Comparison of ENCODE assay signal across 8 mouse cellular contexts in genomic region chr6:85154861-85155528, GRCm38 (mm10). TPM values are rescaled to one million over a fixed set of nuclear protein-coding genes. Genes with fewer than 3 reads are reported as not detected.
DNase-seq lines count a peak whose midpoint lies in the region; ATAC-seq and TF ChIP-seq lines count a peak whose summit lies in the region.

No protein-coding gene starts in this region.

- TF ChIP-seq POLR2A in cerebellum, adult 2 months (IDR thresholded peaks at IDR 0.05; ENCODE audit: borderline replicate concordance, insufficient read depth, low read length): no peak
- peak; percentile 37; the same call in 1 of the 2 replicates for TF ChIP-seq POLR2A in limb, embryonic 14.5 days (IDR thresholded peaks at IDR 0.05; ENCODE audit: borderline replicate concordance, extremely low read depth, insufficient read depth, insufficient read length)

- H3K4me1 ChIP-seq in cerebellum, adult 2 months (ENCODE audit: control insufficient read depth, insufficient read depth, low read length): peaks cover 8% of the 10 kb centered on the region
- H3K4me1 ChIP-seq in forebrain, embryonic 16.5 days (replicated peaks; ENCODE audit: control insufficient read depth, insufficient read depth, low read length): peaks cover 9% of the 10 kb centered on the region
- H3K4me1 ChIP-seq in hindbrain, embryonic 14.5 days (replicated peaks; ENCODE audit: control insufficient read depth, insufficient read depth, low read length): no peaks in the 10 kb centered on the region
- H3K4me1 ChIP-seq in limb, embryonic 14.5 days (ENCODE audit: control insufficient read depth, insufficient read depth, low read length): peaks cover 2% of the 10 kb centered on the region; the same call in 1 of the 2 replicates
- H3K4me1 ChIP-seq in midbrain, embryonic 15.5 days: peaks cover 10% of the 10 kb centered on the region

- H3K4me2 ChIP-seq in forebrain, embryonic 16.5 days (ENCODE audit: low read length): peak overlapping the region; percentile 71
- H3K4me2 ChIP-seq in hindbrain, embryonic 14.5 days (replicated peaks): peak overlapping the region; percentile 81
- H3K4me2 ChIP-seq in limb, embryonic 14.5 days (replicated peaks; ENCODE audit: low read depth, low read length, severe bottlenecking): peak overlapping the region; percentile 76
- peak overlapping the region; percentile 73 for H3K4me2 ChIP-seq in midbrain, embryonic 15.5 days

- ATAC-seq in forebrain, embryonic 16.5 days: peak; percentile 54
- ATAC-seq in hindbrain, embryonic 14.5 days (ENCODE audit: low FRiP score): peak; percentile 28; the same call in 1 of the 2 replicates
- ATAC-seq in limb, embryonic 14.5 days (ENCODE audit: low FRiP score, low read depth): peak; percentile 70
- ATAC-seq in midbrain, embryonic 15.5 days (replicated peaks): peak; percentile 59

- 4% methylated on average over 34 of the region's 34 CpGs for WGBS in cerebellum, adult 2 months
- 2% methylated on average over 34 of the region's 34 CpGs for WGBS in forebrain, embryonic 16.5 days
- WGBS in hindbrain, embryonic 14.5 days: under 1% methylated on average over 34 of the region's 34 CpGs
- WGBS in limb, embryonic 14.5 days: 2% methylated on average over 34 of the region's 34 CpGs
- WGBS in midbrain, embryonic 15.5 days: under 1% methylated on average over 34 of the region's 34 CpGs

- H3K9me3 ChIP-seq in forebrain, embryonic 16.5 days (ENCODE audit: control insufficient read depth, low read length): no peaks in the 10 kb centered on the region
- no peaks in the 10 kb centered on the region for H3K9me3 ChIP-seq in hindbrain, embryonic 14.5 days (ENCODE audit: control insufficient read depth, low read length)
- no peaks in the 10 kb centered on the region for H3K9me3 ChIP-seq in limb, embryonic 14.5 days (ENCODE audit: control insufficient read depth, low read length)
- H3K9me3 ChIP-seq in midbrain, embryonic 15.5 days: no peaks in the 10 kb centered on the region

- H3K27me3 ChIP-seq in cerebellum, adult 2 months (ENCODE audit: control insufficient read depth, insufficient read depth, low read length): no peaks in the 10 kb centered on the region
- H3K27me3 ChIP-seq in forebrain, embryonic 16.5 days (replicated peaks; ENCODE audit: control insufficient read depth, insufficient read depth, low read length): no peaks in the 10 kb centered on the region
- no peaks in the 10 kb centered on the region for H3K27me3 ChIP-seq in hindbrain, embryonic 14.5 days (ENCODE audit: control insufficient read depth, insufficient read depth, low read length)
- no peaks in the 10 kb centered on the region for H3K27me3 ChIP-seq in limb, embryonic 14.5 days (ENCODE audit: control insufficient read depth, insufficient read depth, low read length)
- H3K27me3 ChIP-seq in midbrain, embryonic 15.5 days (replicated peaks): no peaks in the 10 kb centered on the region

- DNase-seq in cerebellum, adult 2 months: no peak
- no peak for DNase-seq in cerebellum, adult 11 months
- DNase-seq in adrenal gland, adult 2 months: peak; percentile 56
- DNase-seq in hindbrain, embryonic 14.5 days (ENCODE audit: low spot score): peak; percentile 69
- DNase-seq in limb, embryonic 14.5 days (ENCODE audit: low spot score): peak; percentile 65
- DNase-seq in thymus, postnatal 4 days: peak; percentile 65

- no peaks in the 10 kb centered on the region for H3K36me3 ChIP-seq in forebrain, embryonic 16.5 days (ENCODE audit: control insufficient read depth, insufficient read depth)
- no peaks in the 10 kb centered on the region for H3K36me3 ChIP-seq in hindbrain, embryonic 14.5 days (replicated peaks; ENCODE audit: control insufficient read depth, insufficient read depth)
- H3K36me3 ChIP-seq in limb, embryonic 14.5 days (ENCODE audit: control insufficient read depth, insufficient read depth, low read length): no peaks in the 10 kb centered on the region
- no peaks in the 10 kb centered on the region for H3K36me3 ChIP-seq in midbrain, embryonic 15.5 days (replicated peaks)

- TF ChIP-seq CTCF in cerebellum, adult 2 months (IDR thresholded peaks at IDR 0.05; ENCODE audit: borderline replicate concordance, insufficient read depth, low read depth, low read length): peak; percentile 43; the same call in 1 of the 2 replicates

- H3K4me3 ChIP-seq in cerebellum, adult 2 months (replicated peaks; ENCODE audit: insufficient read depth, low read depth, low read length): no peak overlapping the region
- H3K4me3 ChIP-seq in forebrain, embryonic 16.5 days (replicated peaks; ENCODE audit: low read length): peak overlapping the region; percentile 46
- H3K4me3 ChIP-seq in hindbrain, embryonic 14.5 days (replicated peaks; ENCODE audit: low read length): peak overlapping the region; percentile 37
- peak overlapping the region; percentile 49 for H3K4me3 ChIP-seq in limb, embryonic 14.5 days (replicated peaks; ENCODE audit: low read length)
- H3K4me3 ChIP-seq in midbrain, embryonic 15.5 days: peak overlapping the region; percentile 33

- peak overlapping the region; percentile 64 for H3K9ac ChIP-seq in forebrain, embryonic 16.5 days (replicated peaks; ENCODE audit: low read depth, low read length)
- H3K9ac ChIP-seq in hindbrain, embryonic 14.5 days: peak overlapping the region; percentile 70
- peak overlapping the region; percentile 83 for H3K9ac ChIP-seq in limb, embryonic 14.5 days (ENCODE audit: low read depth, low read length, severe bottlenecking)
- peak overlapping the region; percentile 19 for H3K9ac ChIP-seq in midbrain, embryonic 15.5 days

- no peak overlapping the region for H3K27ac ChIP-seq in cerebellum, adult 2 months (ENCODE audit: insufficient read depth, low read length)
- no peak overlapping the region for H3K27ac ChIP-seq in forebrain, embryonic 16.5 days (ENCODE audit: low read length)
- no peak overlapping the region for H3K27ac ChIP-seq in hindbrain, embryonic 14.5 days
- peak overlapping the region; percentile 76 for H3K27ac ChIP-seq in limb, embryonic 14.5 days (replicated peaks; ENCODE audit: low read depth, low read length)
- H3K27ac ChIP-seq in midbrain, embryonic 15.5 days: no peak overlapping the region

RNA-seq across cellular contexts. Expression of gene Spr, which starts 17.4 kb away (rescaled TPM):
- 26.9 TPM in 2 replicates for polyA plus RNA-seq in cerebellum, adult 2 months (2012; rRNA removed)
- 10 to 100 TPM; 56.3 to 74.8 TPM for total RNA-seq in adrenal gland, adult 2 months (2021)
- polyA plus RNA-seq in adrenal gland, adult 2 months (2012; rRNA removed): 22.7 and 43.9 TPM in 2 replicates
- 31.9 and 32.6 TPM in 2 replicates for polyA plus RNA-seq in forebrain, embryonic 16.5 days (2015; fragmentation: Nextera tagmentation; extraction: Ambion mirVana)
- 38.2 and 42.7 TPM in 2 replicates for polyA plus RNA-seq in hindbrain, embryonic 14.5 days (2014; fragmentation: Nextera tagmentation; extraction: Ambion mirVana)
- polyA plus RNA-seq in limb, embryonic 14.5 days (2012; rRNA removed): 16.8 and 18.4 TPM in 2 replicates
- polyA plus RNA-seq in limb, embryonic 14.5 days (2014; fragmentation: Nextera tagmentation; extraction: Ambion mirVana): 58.2 and 59.9 TPM in 2 replicates
- polyA plus RNA-seq in midbrain, embryonic 15.5 days (2015; fragmentation: Nextera tagmentation; extraction: Ambion mirVana): 24.8 and 25.6 TPM in 2 replicates

RNA-seq across cellular contexts. Expression of gene Emx1, which starts 32.2 kb away (rescaled TPM):
- 0.11 and 0.19 TPM in 2 replicates for polyA plus RNA-seq in cerebellum, adult 2 months (2012; rRNA removed)
- total RNA-seq in adrenal gland, adult 2 months (2021): not detected
- not detected in 2 replicates for polyA plus RNA-seq in adrenal gland, adult 2 months (2012; rRNA removed)
- 57.5 and 59.7 TPM in 2 replicates for polyA plus RNA-seq in forebrain, embryonic 16.5 days (2015; fragmentation: Nextera tagmentation; extraction: Ambion mirVana)
- polyA plus RNA-seq in hindbrain, embryonic 14.5 days (2014; fragmentation: Nextera tagmentation; extraction: Ambion mirVana): not detected in 2 replicates
- polyA plus RNA-seq in limb, embryonic 14.5 days (2012; rRNA removed): 0.15 and 0.63 TPM in 2 replicates
- 0.17 TPM in 1 of 2 replicates, not detected in the other for polyA plus RNA-seq in limb, embryonic 14.5 days (2014; fragmentation: Nextera tagmentation; extraction: Ambion mirVana)
- 1.4 and 3.2 TPM in 2 replicates for polyA plus RNA-seq in midbrain, embryonic 15.5 days (2015; fragmentation: Nextera tagmentation; extraction: Ambion mirVana)

Comparison
In these comparisons a context has a peak if more than half of its experiments do, and no peak if none do; other contexts are left out.
1. DNase-seq: peak in adrenal gland, adult 2 months (single experiment), hindbrain, embryonic 14.5 days (single experiment), limb, embryonic 14.5 days (single experiment) and thymus, postnatal 4 days (single experiment); none in cerebellum, adult 2 months (0 of 2) and cerebellum, adult 11 months (single experiment).
2. H3K9ac ChIP-seq: peak in every context shown above with its lines; median percentile 83 in limb, embryonic 14.5 days; 70 in hindbrain, embryonic 14.5 days; 64 in forebrain, embryonic 16.5 days; 19 in midbrain, embryonic 15.5 days.
3. RNA of gene Emx1, which starts 32.2 kb away (polyA plus RNA-seq): 57.5 to 59.7 TPM in forebrain, embryonic 16.5 days; 1.4 to 3.2 TPM in midbrain, embryonic 15.5 days, 0.15 to 0.63 TPM in limb, embryonic 14.5 days, 0.11 to 0.19 TPM in cerebellum, adult 2 months, not detected in adrenal gland, adult 2 months and not detected in hindbrain, embryonic 14.5 days; every median in the first group is over 10 times any median in the second.
4. Peak in every context shown above with its lines, with median percentiles within 50 percentile points of each other: ATAC-seq and H3K4me2 ChIP-seq.